Mouse (Mus musculus) CD4-positive, CD25-positive, alpha-beta regulatory T cell, adult 4 months (primary cell): Measurements from ENCODE around the gene Sec14l2. TPM values are rescaled to one million over a fixed set of nuclear protein-coding genes. Genes with fewer than 3 reads are reported as not detected.

ENCODE experiments used
- ATAC-seq: one replicate; pipeline ENCODE4 v1.8.0; 2017
- polyA plus RNA-seq, 2 experiments: library from polyadenylated mRNA; unstranded; fragments of 100-300 nt; shearing (Covaris generic); gene quantifications; one replicate each; pipeline ENCODE4 v1.2.1; 2017

Gene Sec14l2
- polyA plus RNA-seq, 2 experiments from 2014 or later = 0.71 to 3.8 TPM

DNA sequence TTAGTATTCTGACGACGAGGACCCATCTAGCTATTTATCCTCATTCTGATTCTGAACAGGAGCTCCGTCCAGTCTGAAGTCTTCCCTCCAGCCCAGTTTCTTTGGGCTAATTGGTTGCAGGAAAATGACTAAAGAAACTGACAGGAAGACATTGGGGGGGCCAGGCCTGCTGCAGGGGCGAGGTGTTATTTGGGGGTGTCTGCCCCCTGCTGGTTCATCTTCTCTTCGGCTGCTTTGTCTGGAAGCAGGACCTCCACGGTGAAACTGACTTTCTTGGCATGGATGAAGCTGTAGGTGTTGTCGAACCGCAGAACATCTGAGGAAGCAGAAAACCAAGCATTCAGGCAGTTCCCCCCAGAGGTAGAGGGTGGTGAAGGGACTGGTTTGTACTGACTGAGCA lies 25.1 kb downstream of the Sec14l2 start:
- no peak for ATAC-seq

DNA sequence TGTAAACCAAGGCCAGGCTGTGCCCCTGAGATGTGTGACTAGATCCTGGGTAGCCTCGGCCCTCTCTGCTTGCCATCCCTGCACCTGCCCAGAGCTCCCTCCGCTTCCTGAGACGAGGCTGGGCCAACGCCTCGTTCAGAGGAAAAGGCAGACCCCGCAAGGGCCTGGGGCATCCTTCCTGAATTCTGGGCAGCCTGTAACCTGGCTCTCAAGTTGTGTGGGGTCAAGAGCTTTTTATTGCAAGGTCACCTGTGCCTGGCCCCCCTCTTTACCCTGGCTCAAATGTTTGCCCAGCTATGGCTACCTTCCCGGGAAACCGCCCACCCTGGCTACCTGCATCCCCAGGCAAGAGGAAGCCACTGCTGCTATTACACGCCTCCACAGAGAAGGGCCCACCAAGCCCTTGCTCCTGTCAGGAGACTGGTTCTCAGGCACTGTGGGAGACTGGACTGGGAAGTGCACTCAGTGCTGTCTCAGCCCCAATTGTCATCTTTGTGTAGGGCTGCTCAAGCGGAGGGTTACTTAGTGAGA lies 26.1 kb downstream of the Sec14l2 start:
- ATAC-seq = peak; percentile 3

DNA sequence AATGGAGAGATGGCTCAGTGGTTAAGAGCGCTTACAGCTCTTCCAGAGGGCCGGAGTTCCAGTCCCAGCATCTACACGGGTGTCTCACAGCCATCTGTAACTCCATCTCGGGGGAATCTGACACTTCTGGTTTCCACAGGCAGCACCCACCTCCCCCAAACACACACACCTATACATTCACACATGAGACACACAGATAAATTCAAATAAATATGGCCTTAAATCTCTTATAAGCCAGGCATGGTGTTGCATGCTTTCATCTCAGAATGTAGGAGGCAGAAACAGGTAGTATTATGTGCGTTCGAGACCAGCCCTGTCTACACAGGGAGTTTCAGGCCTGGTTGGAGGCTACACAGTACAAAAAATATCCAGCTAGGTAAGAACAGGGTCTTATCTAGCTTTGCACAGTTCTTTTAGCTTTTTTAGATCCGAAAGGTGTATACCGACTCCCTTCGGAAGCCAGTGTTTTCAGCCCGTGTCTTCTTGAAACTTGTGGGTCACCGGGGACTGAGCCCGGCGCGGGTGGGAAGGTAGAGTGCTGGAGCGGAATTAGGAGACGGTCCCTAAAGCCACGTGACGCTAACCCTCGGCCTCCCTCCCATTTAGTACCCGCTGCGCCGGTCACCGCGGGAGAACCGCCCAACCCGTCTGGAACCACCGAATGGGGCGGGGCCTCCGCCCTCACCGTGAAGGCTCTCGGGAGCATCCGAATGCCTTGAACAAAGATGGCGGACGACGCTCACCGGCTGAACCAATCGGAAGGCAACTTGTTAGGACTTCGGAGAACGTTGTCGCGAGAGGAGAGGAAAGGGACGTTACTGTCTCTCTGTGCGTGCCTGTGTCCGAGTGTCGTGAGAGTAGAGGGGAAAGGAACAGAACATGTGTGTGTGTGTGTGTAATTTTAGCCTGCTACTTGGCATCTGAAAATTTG lies 26.9 kb downstream of the Sec14l2 start:
- peak; percentile 92 for ATAC-seq

DNA sequence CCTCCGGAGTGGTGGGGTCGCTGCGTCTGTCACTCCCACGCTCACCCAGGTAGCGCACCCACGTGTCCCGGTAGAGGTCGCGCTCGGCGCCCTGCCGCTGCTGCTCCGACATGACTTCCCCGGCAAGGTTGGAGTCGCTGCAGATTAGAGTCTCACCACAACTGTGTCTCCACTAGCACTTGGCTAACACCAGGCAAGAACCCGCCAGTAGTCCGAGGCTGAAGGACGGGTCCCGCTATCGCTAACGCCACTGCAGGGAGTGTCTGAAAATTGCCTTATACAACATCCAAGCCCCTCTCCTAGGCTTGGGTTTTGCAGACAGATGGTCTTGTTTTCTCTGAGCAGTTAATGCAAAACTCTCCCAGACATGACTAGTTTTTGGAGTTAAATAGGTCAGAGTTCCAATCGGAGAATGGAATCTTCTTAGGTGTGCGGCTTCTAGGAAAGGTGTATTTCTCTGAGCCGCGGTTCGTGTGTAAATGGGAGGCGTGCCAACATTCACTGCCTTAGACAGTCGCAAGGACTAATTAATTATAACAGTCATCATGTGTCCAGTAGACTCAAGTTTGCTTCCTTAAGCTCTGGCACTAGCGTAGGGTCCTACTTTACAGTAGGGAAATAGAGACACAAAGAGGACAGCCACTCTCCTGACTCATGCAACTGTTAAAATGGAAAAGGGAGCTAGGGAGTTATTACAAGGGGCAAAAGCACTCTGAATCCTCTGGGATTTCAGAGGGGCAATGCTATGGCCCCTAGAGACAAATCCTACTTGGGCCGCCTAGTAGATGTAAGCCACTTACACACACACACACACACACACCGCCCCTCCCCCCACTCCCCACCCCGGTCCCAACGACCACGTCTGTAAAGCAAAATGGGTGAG lies 27.8 kb downstream of the Sec14l2 start, which contains the start of gene Mtfp1:
Gene Mtfp1 (minus strand): TSS at position 275 of the 883 bp plus-strand sequence.
- peak; percentile 21 for ATAC-seq

DNA sequence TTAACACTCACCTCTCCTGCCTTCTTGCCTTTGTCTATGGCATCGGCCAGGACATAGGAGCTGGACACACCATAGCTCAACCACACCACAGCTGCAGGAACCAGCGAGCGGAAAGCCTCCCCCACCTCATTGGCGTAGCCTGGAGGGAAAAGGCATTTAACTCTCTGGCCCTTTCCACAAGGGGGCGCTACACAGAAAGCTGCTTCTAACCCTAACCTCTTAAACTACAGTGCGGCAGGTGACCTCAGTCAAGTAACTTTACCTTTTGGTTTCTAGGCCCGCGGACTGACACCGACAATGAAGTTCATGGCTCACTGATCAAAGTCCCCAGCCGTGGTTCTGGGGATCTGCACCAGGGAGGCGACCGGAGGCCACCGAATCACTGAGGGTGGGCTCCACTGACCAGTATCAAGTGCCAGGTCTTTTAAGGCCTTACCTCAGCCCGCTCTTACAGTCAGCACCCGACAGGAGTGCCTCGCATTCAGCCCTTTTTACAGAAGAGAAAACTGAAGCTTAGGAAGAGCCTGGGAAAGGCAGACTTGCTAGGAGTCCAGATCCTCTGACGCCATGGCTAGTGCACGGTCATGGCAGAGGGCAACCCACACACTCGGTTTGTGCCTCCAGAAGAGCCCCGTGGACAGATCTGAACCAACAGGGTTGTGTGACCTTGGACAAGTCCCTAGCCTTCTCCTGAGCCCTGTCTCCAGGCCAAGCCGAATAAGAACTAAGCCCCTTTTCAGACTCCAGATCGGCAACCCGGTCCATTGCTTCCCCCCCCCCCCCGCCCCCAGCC lies 28.6 kb downstream of the Sec14l2 start:
- ATAC-seq = peak; percentile 27

DNA sequence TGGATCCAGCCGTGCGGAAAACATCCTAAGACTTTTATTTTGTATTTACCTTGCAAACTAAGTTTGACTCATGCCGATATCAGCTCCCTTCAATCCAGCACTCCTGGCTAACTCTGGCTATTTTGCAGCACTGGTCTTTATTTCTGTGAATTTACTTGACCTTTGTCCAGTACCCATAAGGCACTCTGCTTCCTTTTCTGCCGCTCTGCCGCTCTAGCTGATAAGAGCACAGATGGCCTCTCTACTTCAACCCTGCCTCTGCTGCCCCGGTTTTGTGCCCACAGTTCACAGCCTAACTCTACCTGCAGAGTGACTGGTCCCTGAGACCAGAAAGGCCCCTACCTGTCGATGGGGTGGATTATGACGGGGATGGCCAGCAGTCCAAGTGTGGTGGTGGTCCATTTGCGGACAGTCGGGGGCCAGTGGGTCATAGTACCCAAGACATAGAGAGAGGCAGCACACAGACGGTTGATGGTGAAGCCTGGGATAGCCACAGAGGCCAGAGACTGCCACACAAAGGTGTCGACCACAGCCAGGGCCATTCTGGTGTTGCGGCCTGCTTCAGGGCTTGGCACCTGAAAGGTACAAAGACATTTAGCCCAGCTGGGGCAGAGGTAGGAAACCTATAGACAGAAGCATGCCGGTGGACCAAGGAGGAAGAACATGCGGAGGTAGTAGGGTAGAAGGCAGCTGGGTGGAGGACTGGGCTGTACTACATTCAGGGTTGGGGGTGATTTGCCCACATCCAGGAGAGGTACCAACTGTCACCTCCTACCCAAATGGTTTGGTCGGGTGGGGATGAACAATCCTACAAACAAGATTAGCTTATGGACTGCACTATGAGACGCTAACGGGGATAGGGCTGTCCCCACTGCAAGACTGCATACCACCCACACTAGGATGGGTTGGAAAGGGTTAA lies 29.5 kb downstream of the Sec14l2 start:
- ATAC-seq = no peak

DNA sequence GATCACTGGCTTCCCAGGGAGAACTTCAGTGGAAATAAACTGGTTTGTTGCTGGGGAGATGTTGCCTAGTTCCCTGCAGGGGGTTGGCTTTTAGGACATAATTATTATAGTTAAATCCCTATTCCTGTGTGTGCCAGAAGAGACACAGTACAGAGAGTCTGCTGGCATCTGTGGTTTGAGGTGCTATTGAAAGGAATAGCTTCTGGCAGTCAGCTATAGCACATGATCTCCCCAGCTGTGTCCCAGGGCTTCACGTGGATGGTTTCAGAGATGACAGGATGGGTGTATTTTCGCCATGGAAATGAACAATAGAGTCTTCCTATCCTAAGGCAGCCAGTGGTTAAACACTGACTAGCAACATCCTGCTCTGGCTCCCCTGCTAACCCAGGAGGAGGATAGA lies 35.9 kb downstream of the Sec14l2 start:
- no peak for ATAC-seq

DNA sequence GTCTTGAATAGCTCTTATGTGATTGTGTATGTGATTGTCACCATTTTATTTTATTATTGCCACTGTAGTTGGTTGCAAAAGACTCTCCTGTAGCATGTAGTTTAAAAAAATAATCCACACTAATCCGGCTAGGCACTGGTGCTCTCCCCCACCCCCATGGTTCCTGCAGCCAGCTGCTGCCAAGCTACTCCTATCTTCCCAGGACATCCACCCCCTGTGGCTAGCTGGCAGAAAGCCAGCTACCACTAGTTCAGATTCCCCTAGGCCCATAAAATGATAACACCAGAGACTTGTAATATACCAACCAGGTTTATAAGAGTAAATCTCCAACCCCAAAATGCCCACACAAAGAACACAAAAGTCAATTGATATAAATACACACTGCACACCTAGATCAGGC lies 37.0 kb downstream of the Sec14l2 start:
- ATAC-seq = no peak

DNA sequence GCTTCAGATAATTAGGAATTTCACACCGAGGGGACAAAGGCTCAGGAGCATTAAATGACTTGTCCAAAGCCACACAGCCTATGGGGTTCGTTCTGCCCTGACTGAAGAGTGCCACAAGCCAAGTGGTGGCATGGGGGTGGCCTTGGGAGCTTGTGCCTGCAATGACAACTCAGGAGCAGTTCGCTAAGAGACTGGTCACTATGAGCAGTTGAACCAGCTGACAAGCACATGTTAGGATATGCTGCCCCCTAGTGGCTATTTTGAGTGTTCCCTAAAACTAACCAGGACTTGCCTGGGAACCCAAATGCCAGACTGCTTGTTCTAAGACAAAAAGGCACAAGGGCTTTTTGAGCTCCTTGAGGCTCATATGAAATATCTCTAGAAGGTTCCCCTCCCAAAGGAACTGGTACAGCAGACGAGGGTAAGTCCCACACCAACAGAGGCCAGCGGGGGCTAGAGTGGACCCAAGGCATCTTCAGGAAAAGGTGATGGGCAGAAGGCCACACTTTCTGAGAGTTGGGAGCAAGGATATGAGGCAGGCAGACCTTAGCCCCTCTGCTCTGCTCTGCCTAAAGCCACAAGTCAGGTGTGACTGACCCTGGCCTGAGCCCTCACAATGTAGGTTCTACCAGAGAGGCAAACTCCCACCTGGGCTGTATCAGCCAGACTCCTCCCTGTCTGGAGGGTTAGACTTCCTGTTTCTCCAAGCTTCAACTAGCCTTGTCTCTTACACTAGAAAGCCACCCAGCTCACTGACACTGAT lies 39.7 kb downstream of the Sec14l2 start:
- ATAC-seq = no peak

DNA sequence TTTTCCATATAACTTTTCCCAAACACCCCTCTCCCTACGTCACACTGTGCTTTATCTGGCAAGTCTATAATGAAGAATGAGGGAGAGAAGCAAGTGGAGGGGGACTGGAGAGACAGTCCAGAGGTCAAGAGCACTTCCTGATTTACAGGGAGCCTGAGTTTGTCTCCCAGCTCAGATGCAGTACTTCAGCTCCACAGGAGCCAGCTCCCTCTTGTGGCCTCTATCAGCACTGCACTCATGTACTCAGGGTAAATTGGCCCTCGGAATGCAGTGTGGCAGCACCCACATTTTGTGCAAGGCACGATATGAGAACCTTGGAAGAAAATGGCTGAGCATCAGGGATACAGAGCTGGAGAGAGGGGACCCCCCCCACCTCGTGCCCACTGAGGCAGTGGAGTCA lies 43.0 kb downstream of the Sec14l2 start:
- ATAC-seq = peak; percentile 57

DNA sequence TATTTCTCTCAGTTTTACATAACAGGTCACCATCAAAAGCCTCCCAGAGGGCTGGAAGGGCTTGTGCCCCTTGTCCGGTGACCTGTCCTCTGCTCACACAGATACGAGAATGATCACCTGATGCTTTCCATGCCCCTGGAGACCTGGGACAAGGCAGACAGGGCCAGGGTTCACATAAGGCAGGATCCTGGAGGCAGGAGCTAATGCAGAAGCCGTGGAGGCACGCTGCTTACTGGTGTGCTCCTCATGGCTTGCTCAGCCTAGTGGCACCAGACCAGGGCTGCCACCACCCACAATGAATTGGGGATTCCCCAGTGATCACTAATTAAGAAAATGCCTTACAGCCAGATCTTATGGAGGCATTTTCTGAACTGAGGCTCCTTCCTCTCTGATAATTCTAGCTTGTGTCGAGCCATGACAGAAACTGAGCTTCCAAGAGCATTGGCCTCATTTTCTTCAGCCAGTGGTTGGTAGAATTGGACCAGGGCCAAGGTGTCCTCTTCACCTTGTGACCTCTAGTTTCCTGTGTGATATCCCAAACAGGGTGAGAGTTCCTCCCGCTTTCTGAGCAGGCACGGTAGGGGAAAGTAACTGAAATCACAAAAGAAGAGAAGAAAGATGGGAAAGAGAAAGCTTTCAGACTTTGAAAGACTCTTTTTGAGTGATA lies 44.8 kb downstream of the Sec14l2 start:
- no peak for ATAC-seq

DNA sequence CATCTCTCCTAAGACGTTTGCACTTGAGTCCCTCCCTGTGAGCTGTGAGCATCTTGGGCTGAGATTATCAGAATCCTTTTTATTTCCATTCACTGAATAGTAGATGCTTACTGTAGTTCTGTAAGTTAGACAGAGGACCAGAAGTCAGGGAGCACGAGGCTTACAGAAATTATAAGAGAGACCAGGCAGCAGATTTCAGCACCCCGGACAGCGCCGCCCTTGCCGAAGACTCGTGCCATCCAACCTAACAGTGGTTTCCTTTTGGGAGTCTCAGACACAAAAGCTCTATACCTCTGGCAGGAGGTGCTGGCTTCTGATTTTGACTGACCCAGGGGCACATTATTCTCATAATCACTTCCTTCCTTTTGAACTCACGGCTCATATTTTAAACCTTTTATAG lies 46.6 kb downstream of the Sec14l2 start:
- ATAC-seq = no peak

DNA sequence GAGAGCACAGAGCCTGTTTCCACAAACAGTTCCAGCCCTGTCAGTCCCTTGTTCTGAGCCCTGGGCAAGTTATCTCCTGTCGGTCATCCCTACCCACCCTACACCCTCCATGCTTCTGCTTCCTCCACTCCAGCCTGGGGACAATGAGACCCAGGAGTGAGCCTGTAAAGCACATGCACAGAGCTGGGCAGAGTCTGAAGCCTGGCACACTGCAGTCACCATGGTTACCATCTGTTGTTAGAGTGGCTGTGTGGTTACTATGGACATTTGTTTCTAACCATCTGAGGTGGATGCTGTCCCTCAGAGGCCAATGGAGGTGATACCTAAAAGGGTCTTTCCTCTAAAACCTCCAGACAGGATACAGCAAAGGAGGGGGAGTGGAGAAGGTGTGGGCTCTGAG lies 53.6 kb downstream of the Sec14l2 start:
- ATAC-seq = no peak

DNA sequence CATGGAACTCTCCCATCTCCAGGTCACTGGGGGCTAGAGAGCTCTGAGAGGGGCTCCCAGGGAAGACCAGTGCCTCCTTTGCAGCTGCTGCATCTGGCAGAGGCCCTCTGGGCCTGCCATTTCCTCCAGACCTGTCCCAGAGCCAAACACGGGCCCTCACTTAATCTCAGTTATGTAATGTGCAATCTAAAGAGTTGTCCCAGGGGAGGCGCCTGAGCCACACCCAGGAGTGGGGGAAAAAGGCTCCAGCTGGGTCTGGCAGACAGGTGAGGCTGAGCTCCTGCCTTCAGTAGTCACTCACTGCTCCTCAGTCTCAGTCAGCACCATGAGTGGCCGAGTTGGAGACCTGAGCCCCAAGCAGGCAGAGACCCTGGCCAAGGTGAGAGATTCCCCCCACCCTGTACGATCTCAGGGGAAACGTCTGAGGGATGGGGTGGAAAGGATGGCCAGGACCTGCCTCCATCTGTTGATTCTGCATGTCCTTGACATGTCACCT lies 58.5 kb downstream of the Sec14l2 start, which contains the start of gene Sec14l3:
Gene Sec14l3 (plus strand): TSS at position 215 of the 496 bp plus-strand sequence.
- ATAC-seq = no peak

DNA sequence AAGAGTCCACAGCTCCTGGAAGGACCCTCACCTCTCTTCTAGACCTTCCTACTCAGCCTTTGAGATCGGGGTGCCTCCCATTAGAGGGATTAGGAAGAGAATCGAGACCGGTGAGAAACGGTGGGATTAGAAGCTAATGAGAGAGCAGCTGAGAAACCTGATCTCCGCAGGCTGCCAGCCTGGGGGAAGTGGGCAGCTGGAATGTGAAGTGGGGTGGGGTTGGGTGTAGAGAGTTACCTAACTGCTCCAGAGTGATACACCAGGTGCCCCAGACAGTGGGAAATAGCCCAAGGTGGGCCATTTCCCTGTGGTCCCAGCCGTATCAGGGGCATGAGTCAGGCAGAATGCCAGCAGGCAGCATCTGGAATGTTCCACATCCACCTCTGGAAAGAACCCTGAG lies 60.2 kb downstream of the Sec14l2 start:
- no peak for ATAC-seq

DNA sequence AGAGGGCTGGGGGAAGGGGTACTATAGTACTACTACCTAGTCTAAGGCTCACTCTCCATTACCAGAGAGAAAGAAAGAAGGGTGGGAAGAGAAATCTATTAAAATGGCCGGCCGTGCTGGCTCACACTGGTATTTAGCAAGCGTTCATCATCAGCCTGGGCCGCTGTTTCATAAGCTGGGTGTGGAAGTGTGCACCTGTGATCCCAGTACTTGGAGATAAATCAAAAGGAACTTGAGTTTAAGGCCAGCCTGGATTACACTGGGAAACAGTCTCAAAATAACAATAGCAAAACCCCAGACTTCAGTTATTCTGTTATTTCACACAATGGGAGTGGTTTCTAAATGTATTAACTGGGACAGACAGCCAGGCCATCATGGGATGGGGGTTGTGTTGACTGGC lies 60.7 kb downstream of the Sec14l2 start:
- ATAC-seq = no peak

DNA sequence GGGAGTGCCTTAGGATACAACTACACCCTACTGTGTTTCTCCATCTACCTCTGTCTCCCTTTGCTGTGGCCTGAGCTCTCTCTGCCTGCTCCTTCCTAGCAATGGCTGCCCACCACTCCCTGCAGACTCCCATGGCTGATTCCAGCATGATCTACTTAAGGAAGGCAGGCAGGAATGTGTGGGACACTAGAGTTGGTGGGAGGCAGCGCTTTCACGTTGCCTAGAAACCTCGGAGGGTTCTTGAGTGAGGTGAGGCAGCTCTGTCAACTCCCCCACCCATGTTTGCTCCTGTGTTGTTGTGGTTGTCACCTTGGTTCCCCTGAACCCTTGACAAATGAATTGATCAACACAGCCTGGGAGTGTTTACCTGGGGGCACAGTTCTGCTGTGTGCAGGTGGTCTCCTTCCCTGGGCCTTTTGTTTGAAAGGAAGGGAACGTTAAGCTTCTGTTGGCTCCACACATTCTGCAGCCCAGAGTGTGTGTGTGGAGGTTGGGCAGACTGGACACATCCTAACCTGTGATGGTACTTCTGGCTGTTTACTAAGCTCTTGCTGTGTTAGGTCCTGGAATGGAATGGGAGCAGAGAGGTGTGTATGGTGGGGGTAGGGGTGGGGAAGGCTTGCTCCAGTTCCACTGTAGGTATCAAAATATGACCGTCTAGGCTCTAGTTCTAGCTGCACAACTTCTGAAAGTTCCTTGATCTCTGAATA lies 62.2 kb downstream of the Sec14l2 start:
- no peak for ATAC-seq

DNA sequence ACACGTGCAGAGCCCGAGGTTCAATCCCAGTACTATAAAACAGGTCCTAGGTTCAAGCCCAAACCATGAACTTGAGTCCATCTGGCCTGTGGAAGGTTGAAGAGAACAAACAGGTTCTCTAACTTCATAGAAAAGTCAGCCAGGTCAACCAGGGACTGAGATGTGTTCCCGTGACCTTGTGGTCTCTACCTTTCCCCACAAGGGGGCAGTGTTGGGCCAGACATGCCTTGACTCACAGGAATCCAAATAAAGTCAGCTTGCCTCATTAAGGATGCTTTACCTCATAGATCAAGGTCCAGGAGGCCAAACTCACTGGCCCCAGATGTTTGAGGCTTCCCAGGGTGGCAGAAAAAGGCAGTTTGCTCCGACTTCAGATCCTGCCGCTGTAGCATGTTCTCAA lies 69.6 kb downstream of the Sec14l2 start:
- no peak for ATAC-seq

DNA sequence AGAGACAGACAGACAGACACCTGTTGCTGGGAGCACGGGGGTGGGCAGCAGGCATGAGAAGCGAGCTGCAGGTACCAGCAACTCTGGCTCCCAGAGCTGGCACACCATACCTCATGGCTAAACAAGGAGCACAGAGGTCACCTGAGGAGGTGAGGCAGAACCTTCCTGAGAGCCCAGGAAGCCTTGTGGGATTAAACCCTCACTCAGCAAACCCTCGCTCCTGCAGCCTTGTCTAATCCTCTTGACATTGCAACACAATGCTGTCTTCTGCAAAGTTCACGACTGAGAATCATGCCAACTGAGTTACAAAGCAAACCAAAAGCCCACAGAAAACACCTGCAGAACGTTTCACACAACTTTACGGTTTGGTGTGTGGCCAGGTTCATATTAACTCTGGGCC lies 74.8 kb downstream of the Sec14l2 start:
- no peak for ATAC-seq
